Mouse (Mus musculus): ENCODE measurements around the gene Zfp775.

Zfp775 gene

DNA sequence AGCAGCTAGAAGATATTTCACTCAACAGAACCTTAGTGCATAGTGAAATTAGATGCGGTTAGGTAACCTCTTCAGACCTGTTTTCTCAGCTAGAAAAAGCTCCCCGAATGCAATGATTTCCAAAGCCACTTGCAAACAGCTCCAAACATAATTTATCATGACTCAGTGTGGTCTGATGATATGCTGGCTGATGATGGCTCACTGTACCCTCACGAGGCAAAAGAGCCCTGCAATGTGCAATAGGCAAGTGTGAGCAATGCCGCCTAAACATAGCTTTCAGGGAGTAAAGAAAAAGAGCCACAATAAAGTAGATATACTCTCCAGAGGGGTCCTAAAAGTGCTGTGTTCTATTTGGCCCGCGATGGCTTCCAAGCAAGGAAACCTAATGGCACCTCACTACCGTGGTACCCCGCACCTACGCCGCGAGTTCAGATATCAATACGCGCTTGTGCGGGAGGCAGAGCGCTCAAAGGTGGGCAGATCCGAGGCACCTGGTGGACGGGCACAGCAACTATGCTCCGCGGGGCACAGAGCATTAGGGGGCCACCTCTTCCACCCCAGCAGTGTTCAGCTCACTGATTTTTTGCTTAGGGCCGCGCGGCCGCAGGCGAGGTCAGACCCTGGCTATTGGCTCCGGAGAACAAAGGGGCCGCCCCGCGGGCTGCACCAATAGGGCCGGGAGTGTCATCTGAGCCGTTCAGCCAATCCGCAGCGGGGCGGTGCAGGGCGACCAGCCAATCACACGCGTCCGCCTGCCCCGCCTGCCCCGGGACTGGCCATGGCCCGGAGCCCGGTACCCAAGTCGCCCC, at the start of gene Zfp775:
TSS of gene Zfp775 (plus strand) at position 793 of the 809 bp plus-strand sequence.
- peak; percentile 81 for DNase-seq (ENCODE audit: low read depth)

DNA sequence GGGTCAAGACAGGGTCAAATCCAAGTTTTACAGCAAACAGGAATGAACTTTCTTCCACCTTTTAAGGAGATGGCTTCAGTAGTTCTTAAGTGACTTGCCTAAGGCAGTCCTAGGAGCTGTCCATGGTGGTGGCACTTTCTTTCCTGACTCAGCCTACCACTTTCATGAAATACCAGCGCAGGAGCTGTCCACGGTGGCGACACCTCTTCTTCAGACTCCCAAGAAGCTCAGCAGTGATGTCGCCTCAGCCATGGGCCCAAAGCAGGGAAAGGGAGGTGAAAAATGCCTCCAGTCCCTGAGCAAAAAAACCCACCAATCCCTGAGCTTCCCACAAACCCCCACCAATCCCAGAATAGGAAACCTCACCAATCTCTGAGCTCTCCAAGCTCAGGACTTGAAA, 48.9 kb upstream of the Zfp775 start:
- DNase-seq (ENCODE audit: low read depth), result peak; percentile 84

DNA sequence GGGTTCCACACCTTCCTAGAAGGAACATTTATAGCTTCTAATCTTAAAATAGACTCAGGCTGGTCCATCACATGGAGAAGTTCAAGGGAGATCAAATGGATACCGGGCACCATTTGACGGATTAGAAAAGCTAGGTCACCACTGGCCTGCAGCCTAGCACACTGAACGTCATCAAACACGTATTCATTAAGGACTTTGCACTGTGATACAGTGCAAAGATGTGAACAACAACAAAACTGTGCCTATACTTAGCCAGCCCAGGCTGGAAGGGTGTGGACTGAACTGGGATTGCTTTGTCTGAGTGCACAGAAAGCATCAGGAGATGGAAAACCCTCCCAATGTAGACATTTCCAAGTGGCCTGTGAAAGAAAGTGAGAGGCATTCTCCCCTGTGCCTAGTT, 48.0 kb upstream of the Zfp775 start:
- no peak for DNase-seq (ENCODE audit: low read depth)

DNA sequence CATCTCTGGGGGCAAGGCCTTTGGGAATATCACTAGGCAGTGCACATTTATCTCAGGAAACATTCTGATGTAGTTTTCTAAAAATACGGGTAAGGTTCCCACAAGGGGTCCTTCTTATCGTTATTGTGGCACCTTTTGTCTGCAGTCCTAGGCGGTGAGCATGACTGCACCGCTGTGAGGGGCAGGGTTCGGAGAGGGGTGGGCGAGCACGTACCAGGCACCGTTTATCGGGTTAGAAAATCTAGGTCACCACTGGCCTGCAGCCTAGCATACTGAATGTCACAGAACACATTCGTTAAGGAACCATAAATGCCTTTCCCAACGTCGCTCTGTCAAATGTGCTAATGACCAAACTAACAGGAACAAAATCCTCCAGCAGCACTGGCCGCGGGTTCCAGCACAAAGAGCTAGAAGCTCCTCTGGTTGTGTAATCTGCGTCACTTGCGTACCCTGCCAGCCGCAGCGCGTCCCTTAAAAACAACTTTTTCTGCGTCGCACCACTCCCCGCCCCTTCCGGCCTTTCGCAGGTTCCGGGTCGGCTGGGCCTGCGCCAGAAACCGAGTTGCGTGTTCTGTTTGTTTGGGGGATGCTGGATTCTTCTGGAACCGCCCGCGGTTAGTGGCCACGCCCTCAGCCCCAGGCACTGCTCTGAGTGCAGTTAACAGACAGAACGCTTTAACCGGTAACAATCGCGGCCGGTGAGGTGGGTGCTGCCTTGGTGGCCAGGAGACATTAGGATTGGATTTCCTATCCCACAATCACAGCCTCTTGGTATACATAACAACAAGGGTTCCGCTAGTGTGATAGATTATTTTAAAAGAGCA, 47.4 kb upstream of the Zfp775 start, which contains the start of gene Lrrc61:
TSS of gene Lrrc61 (plus strand) at position 517 of the 824 bp plus-strand sequence.
- peak; percentile 66 for DNase-seq (ENCODE audit: low read depth)

DNA sequence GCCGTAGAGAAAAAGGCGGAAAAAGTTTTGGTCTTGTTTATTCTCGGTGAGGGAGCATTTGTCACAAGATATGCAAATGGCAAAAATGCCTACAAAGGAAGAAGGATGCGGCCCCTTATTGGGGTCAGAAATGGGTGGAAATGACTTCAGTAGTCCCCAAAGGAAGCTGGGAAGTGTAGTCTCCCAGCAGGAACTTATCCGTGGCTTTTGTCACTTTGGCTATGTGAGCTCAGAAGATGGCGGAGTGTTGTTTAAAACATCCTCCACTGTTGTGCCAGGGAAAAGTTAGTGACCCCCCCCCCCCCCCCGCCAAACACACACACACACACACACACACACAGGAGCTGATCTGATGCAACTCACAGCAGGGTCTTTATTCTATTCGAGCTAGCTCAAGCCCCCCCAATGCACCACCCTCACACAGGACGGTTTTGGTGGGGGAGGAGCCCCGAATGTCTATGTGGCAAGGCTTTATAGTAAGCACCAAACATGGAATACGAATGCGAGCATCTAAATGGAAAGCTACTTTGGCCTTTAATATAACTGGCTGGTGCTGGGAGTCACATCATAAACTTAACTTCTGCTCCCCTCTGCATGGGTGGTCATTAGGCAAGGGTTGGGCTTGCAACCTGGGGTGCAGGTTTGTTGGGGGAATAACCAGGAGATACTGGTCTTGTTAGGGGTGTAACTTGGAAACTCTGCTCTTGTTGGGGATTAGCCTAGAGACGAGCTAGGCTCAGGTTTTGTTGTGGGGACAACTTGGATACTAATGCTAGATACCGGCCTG, 46.6 kb upstream of the Zfp775 start:
- no peak for DNase-seq (ENCODE audit: low read depth)

DNA sequence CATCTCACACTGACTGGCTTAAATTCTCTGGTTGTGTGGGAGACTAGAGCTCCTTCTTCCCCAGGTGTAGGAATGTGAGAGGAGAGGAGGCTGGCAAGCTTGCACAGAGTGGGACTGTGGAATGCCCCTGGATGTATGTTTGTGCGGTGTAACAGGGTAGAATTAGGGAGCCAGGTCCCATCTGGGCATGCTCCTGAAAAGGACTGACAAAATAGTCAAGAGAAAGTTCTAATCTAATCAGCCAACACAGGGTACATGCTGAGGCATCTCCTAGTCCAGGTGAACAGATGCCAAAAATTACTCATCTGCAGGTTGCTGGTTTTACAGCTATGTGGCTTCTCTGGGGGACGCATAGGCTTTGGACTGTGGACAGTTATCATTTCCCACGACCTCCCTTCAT, 45.9 kb upstream of the Zfp775 start:
- DNase-seq (ENCODE audit: low read depth), result no peak

DNA sequence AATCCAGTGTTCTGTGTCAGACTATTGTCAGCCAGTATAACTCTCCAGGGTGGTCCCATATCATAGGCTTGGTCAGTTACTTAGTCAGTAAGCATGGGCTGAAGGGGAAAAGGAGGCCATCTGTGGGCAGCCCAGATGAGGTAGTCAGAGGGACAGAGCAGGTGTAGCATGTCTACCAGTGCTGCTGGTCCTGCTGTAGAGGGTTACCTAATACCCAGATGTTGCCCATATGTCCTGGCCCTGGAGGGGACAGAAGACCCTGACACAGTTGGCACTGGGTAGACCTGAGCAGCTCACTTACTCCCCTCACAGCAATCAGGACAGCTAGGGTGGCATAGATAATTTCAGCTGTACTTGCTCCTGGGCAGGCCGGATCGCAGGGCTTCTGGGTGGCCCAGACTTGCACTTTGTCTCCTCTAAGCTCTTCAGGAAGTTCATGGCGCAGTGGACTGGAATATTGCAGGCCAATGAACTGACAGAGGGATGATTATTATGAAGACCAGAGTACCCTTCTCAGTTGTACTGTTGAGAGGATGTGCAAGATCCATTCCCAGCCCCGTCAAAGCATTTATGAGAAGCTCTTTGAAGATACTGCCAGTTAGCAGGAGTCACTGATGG, 36.1 kb upstream of the Zfp775 start:
- DNase-seq (ENCODE audit: low read depth), result no peak

DNA sequence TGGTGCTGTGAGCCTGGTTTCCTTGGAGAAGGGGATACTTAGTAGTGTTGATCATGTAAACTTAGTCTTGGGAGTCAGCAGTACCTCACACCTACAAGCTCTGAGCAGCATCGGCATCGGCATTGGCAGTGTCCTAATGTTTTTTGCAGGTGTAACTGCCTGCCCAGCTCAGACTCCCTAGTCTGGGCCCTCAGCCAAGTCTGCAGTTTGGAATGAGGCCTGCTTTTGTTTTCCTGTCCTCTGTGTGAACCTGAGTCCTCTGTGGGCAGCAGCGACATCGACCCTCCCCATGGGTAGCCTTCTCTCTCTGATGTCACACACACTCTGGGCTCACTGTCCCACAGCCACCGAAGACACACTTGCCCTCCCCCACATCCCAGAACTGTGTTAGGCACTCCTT, 35.6 kb upstream of the Zfp775 start:
- DNase-seq (ENCODE audit: low read depth), result no peak

DNA sequence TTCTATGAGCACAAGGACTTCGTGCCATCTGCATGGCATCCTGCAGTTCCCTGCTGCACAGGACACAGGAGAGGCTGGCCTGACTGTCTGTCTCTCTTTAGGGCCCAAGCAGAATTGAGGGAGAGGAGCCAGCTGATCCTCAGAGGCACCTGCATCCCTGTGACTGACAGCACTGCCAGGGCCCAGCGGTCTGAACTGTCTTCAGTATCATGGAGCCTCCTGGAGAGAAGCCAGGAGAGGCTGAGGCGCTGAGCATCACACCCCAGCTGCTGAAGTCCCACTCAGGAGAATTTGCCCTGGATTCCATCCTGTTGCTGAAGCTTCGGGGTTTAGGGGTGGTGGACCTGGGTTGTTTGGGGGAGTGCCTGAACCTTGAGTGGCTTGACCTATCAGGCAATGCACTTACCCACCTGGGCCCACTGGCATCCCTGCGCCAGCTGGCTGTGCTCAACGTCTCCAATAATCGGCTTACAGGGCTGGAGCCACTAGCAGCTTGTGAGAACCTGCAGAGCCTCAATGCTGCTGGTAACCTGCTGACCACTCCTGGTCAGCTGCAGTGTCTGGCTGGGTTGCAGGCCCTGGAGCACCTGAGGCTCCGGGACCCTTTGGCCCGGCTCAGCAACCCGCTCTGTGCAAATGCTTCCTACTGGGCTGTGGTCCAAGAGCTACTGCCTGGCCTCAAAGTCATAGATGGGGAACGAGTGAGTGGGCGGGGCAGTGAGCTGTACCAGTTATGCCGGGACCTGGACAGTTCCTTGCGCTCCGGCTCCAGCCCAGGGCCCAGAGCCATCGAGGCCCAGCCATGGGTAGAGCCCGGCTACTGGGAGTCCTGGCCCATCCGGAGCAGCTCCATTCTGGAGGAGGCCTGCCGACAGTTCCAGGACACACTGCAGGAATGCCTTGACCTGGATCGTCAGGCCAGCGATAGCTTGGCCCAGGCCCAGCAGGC, 33.6 kb upstream of the Zfp775 start:
- no peak for DNase-seq (ENCODE audit: low read depth)

DNA sequence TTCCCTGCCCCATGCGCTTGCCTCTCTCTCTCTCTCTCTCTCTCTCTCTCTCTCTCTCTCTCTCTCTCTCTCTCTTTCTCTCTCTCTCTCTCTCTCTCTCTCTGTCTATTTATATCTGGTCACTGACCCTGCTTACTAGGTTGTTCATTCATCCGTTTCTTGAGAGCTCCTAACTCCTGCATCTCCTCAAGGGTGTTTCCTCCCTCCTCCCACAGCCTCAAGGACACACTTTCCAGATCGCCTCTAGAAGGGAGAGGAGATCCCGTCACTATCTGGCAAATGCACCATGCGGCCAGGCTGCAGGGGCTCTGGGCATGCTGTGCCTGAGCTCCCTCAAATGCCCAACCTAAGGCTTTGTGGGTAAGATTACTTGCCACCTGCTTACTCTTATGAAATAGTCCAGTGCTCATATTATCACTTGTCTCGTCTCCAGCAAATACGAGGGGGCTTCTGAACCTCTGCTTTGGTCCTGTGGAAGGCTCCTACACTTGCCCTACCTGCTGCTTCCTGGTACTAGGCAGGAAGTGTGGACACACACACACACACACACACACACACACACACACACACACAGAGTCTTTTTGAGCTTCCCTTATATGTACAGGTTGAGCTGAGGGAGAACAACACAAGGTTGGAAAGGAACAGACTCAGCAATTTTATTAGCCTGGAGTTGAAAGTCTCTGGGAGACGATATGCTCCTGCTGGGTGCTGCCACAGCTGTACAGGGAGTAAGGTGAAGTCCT, 32.6 kb upstream of the Zfp775 start:
- no peak for DNase-seq (ENCODE audit: low read depth)

DNA sequence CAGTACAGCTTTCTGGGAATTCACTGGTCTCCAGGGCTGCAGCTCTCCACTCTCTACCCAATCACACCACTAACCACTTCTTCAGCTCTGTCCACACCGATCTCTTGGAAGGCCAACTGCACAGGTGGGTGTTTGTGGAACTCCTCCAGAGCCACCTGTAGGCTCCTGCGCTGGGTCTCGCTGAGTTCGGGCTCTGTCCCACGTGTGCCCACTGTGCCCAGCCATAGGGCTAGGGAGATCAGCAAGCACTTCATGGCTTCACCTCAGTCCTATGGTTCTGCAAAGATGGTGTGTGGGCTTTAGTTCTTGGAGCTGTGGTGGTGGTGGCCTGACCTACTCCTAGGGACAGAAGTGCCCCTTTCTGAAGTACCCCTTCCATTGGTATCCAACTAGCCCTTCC, 29.8 kb upstream of the Zfp775 start:
- DNase-seq (ENCODE audit: low read depth), result no peak

DNA sequence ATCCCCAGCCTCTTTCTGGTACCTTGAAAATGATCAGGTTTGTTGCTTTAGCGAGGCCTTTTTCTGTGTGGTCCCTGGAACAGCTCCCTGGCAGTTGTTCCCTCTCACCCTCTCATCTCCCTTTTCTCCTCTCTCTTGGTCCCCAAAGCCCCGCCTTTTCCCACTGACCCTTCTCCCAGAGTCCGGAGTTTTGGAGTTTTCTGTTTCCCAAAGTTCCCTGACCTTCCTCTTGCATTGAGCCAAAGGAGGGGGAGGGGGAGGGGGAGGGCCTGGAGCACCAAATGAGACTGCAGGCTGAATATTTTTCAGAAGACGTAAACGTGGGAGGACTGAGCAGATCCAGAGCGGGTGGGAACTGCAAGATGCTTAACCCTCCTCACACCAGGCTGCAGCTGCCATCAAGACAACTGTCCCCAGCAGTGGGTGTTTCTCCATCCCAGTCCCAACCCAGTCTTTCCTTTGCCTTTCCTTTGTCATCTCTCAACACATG, 29.2 kb upstream of the Zfp775 start, which contains the start of gene Rarres2:
TSS of gene Rarres2 (minus strand) at position 218 of the 490 bp plus-strand sequence.
- no peak for DNase-seq (ENCODE audit: low read depth)

DNA sequence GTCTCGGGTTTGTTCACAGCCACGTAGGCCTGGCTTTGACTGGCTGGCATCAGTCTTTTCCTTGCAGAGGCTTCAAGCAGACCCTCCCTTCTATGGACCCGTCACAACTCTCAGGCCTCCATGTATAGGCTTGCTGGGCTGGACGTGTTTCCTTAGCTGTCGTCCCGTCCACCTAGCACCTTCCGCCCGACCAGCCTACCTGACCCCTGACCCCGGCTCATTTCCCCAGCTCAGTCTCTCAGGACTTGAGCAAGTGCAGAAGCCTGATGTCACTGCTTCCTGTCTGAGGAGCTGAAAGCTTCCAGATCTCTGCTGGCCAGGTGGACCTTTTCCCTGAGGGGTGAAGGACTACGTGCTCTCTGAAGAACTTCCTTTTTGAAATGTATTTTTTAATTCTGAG, 28.6 kb upstream of the Zfp775 start:
- no peak for DNase-seq (ENCODE audit: low read depth)

DNA sequence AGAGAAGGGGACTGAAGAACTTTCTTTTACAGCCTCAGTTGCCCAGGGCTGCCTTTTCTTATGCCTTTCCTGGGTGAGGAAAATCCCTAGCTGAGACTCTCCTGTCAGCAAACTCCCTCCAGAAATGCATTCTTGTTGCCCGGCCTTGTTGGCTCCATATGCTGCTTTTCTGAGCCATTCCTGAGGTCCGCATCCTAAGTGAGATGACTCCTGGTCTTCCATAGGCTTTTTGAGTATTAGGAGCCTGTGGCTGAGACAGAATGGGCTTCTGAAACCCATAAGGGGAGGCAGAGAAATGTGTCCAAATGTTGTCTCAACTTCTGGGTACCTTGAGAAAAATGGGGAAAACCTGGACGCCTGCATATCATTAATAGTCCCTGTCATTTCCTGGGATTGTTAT, 27.9 kb upstream of the Zfp775 start:
- DNase-seq (ENCODE audit: low read depth), result no peak

DNA sequence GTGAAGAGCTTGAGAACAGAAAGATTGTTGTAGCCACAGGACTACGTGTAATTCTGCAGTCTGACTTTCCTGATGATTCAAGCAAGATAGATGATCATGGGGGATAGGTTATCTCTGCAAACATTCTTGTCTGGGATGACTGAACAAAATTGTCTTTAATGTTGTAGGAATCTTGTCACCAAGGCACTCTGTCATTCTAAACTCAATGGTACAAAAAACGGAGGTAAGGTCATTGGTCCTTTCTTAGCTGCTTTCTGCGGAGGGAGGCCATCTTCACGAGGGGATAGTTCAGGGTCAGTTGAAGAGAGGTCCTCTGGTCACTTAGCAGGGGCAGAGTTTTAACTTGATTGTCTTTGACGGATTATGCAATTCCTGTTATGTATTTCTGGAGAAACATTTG, 23.1 kb upstream of the Zfp775 start:
- DNase-seq (ENCODE audit: low read depth), result no peak

DNA sequence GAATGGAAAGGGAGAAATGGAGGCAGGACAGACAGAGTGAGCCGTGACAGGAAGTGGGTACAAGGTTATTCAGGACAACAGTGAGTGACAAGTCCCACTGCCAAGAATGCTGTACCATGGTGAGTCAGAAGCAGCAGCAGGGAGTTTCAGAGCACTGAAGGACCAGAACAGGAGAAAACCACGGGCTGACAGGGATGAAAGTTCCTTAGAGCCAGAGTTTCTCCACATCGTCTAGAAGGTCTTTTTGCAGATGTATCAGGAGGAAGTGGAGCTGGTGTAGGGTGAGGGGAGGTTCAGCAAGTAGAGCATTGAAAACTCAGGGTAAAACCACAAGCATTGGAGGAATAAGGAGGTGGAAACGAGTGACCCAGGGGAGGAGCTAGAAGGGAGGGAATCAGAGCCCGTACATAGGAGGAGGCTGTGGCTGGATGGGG, 22.6 kb upstream of the Zfp775 start:
- DNase-seq (ENCODE audit: low read depth), result no peak

DNA sequence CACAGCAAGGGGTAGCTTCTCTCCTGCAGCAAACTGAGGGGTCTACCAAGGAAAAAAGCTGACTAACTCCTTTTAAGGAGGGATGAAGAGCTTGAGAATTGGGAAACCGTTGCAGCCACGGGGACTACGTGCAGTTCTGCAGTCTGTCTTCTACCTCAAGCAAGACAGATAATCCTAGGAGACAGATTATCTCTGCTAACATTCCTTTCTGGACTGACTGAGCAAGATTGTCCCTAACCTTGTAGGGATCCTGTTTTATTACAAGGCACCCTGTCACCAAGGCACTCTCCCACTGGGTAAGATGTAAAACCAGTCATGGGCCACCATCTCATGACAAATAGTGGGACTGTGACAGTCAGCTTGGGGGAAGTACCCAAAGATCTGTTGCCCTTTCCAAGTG, 20.6 kb upstream of the Zfp775 start:
- DNase-seq (ENCODE audit: low read depth), result no peak

DNA sequence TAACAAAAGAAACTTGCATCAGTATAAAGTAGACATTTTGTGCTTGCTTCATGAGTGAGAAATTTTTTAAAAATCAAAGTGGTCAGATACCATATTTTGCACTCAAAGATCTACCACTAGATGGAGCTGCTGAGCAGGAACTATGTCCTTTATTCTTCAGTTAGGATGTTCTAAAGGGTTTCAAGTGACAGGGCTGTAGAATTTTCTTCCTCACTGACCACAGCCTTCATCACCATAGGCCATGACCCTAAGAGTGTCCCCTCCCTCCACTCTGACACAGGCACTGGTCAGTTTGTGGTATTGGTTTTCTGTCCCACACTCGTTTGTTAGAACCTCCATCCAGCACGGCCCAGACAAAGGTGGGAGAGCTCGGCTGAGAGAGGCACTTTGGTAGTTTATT, 19.8 kb upstream of the Zfp775 start:
- no peak for DNase-seq (ENCODE audit: low read depth)

DNA sequence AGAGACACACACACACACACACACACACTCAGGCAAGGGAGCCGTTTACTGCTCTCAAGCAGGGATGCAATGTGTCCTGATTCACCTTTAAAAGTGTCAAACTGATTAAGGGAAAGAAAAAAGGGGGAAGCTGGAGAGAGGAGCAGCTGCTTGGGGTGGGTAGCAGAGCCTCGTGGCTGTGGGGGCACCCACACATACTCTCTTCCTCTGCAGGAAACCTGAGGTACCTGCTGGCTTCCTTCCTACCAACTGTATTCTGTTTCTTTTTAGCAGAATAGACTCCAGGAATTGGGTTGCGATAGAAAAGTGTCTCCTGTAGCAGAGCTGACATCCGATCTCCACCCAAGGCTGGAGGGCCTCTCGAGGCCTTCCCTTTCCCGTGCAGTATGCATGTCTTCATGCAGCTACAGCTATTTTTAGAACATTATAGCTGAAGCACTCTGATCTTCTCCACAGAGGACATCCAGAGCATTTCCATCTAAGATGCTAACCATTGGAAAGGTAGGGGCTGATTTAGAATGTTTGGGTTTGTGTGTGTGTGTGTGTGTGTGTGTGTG, 12.6 kb upstream of the Zfp775 start, which contains the start of gene Gm45021:
TSS of gene Gm45021 (plus strand) at position 417 of the 557 bp plus-strand sequence.
- no peak for DNase-seq (ENCODE audit: low read depth)
